Mouse (Mus musculus): ENCODE measurements around the gene Khdc1b.
A peak's percentile ranks its signal among the peaks of the same experiment; 100 is the strongest.
"Not testable (repeated sequence)": the region's sequence is repeated elsewhere in the genome, so short reads cannot be mapped to it uniquely, and the experiment has no call there.

Gene Khdc1b

GRCm38 (mm10) chr1:21383256-21383655 is at the start of gene Khdc1b:
TSS of gene Khdc1b (plus strand) at chr1:21383556.
- no peak for DNase-seq

- DNase-seq = no peak
Observed at GRCm38 (mm10) chr1:21335836-21336235, 47.5 kb upstream of the Khdc1b start.

- no peak for DNase-seq
Observed at GRCm38 (mm10) chr1:21340745-21341144, 42.6 kb upstream of the Khdc1b start.

GRCm38 (mm10) chr1:21344253-21344652 is 39.1 kb upstream of the Khdc1b start:
- peak; percentile 36 for DNase-seq

- DNase-seq = not testable (repeated sequence)
Observed at GRCm38 (mm10) chr1:21344752-21345151, 38.6 kb upstream of the Khdc1b start.

GRCm38 (mm10) chr1:21349341-21349740 is 34.0 kb upstream of the Khdc1b start, which contains the start of gene Khdc1a:
TSS of gene Khdc1a (plus strand) at chr1:21349641.
- DNase-seq = no peak

- DNase-seq = not testable (repeated sequence)
Observed at GRCm38 (mm10) chr1:21368031-21368430, 15.3 kb upstream of the Khdc1b start, which contains the start of gene Khdc1c. TSS of gene Khdc1c (plus strand) at chr1:21368331.

- DNase-seq = no peak
Observed at GRCm38 (mm10) chr1:21391138-21391671, 7.8 kb downstream of the Khdc1b start.

- DNase-seq = no peak
Observed at GRCm38 (mm10) chr1:21402804-21403203, 19.4 kb downstream of the Khdc1b start.

- DNase-seq = no peak
Observed at GRCm38 (mm10) chr1:21407266-21407665, 23.9 kb downstream of the Khdc1b start.

GRCm38 (mm10) chr1:21411331-21412196 is 28.2 kb downstream of the Khdc1b start:
- DNase-seq = peak; percentile 16

- DNase-seq = no peak
Observed at GRCm38 (mm10) chr1:21412197-21412555, 28.8 kb downstream of the Khdc1b start.

- no peak for DNase-seq
Observed at GRCm38 (mm10) chr1:21419370-21419769, 36.0 kb downstream of the Khdc1b start.

GRCm38 (mm10) chr1:21425654-21426053 is 42.3 kb downstream of the Khdc1b start:
- DNase-seq = no peak

GRCm38 (mm10) chr1:21428079-21428478 is 44.7 kb downstream of the Khdc1b start:
- DNase-seq = no peak

- no peak for DNase-seq
Observed at GRCm38 (mm10) chr1:21431666-21432065, 48.3 kb downstream of the Khdc1b start.

- no peak for DNase-seq
Observed at GRCm38 (mm10) chr1:21434853-21435252, 51.5 kb downstream of the Khdc1b start.
